Mouse (Mus musculus): ENCODE measurements around the gene Prom1. TPM values are rescaled to one million over a fixed set of nuclear protein-coding genes. Genes with fewer than 3 reads are reported as not detected.

Gene Prom1
- polyA plus RNA-seq, 1 experiment: 3.1 TPM

DNA sequence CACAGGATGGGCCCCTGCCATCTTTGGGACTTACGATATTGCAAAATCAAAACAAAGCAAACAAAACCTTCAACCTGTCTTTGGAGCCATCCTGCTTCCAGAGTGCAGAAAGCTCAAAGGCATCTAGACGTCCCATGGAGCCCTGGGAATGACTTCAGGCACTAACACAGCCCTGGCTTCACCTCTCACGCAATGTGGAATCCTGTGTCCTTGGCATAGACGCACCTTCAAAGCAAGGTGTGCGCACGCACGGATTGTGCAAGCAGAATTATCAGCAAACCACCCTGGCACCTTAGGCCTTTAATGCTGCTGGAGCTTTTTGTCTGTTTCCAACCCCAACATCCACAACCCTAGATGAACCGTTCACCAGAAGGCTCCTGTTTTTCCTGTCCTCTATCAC, 104.2 kb downstream of the Prom1 start:
- WGBS: 28% methylated on average over 8 of the region's 8 CpGs
- no peak overlapping the region for H3K4me3 ChIP-seq (ENCODE audit: low read depth, low read length)
- peaks cover 20% of the 10 kb centered on the region for H3K4me1 ChIP-seq (ENCODE audit: control insufficient read depth, insufficient read depth, insufficient read length, low read length)
- 0 out of 2 replicates have a peak, but pooled peaks cover 3% of the 10 kb centered on the region for H3K36me3 ChIP-seq (ENCODE audit: control insufficient read depth, insufficient read depth, low read length)
- H3K27ac ChIP-seq (ENCODE audit: insufficient read depth, low read depth, low read length): peak overlapping the region; percentile 83
- no peaks in the 10 kb centered on the region for H3K27me3 ChIP-seq (ENCODE audit: control insufficient read depth, insufficient read depth, low read length)
- TF ChIP-seq POLR2A (IDR thresholded peaks at IDR 0.05; ENCODE audit: low read depth, low read length): no peak
- no peak for TF ChIP-seq CTCF (IDR thresholded peaks at IDR 0.05; ENCODE audit: extremely low read depth, insufficient read length, insufficient replicate concordance, low read depth, low read length)

- WGBS: 79% methylated on average over 4 of the region's 4 CpGs
- TF ChIP-seq POLR2A (IDR thresholded peaks at IDR 0.05; ENCODE audit: low read depth, low read length): no peak
Measured at GRCm38 (mm10) chr5:43996162-43996561, 105.7 kb downstream of the Prom1 start.

GRCm38 (mm10) chr5:43994981-43995380, 106.9 kb downstream of the Prom1 start:
- no peak overlapping the region for H3K27ac ChIP-seq (ENCODE audit: insufficient read depth, low read depth, low read length)
- no peaks in the 10 kb centered on the region for H3K27me3 ChIP-seq (ENCODE audit: control insufficient read depth, insufficient read depth, low read length)
- TF ChIP-seq POLR2A (IDR thresholded peaks at IDR 0.05; ENCODE audit: low read depth, low read length) (no peak), CTCF (IDR thresholded peaks at IDR 0.05; ENCODE audit: extremely low read depth, insufficient read length, insufficient replicate concordance, low read depth, low read length) (no peak)
- WGBS: 85% methylated on average over 2 of the region's 2 CpGs
- H3K36me3 ChIP-seq (ENCODE audit: control insufficient read depth, insufficient read depth, low read length): no peaks in the 10 kb centered on the region
- H3K4me1 ChIP-seq (ENCODE audit: control insufficient read depth, insufficient read depth, insufficient read length, low read length): peaks cover 20% of the 10 kb centered on the region
- no peak overlapping the region for H3K4me3 ChIP-seq (ENCODE audit: low read depth, low read length)

More at GRCm38 (mm10) chr5:43996162-43996561, 105.7 kb downstream of the Prom1 start:
- Histone ChIP-seq H3K27ac (ENCODE audit: insufficient read depth, low read depth, low read length) (no peak overlapping the region), H3K4me1 (ENCODE audit: control insufficient read depth, insufficient read depth, insufficient read length, low read length) (peaks cover 20% of the 10 kb centered on the region), H3K27me3 (ENCODE audit: control insufficient read depth, insufficient read depth, low read length) (no peaks in the 10 kb centered on the region), H3K36me3 (ENCODE audit: control insufficient read depth, insufficient read depth, low read length) (no peaks in the 10 kb centered on the region), H3K4me3 (ENCODE audit: low read depth, low read length) (no peak overlapping the region)

DNA sequence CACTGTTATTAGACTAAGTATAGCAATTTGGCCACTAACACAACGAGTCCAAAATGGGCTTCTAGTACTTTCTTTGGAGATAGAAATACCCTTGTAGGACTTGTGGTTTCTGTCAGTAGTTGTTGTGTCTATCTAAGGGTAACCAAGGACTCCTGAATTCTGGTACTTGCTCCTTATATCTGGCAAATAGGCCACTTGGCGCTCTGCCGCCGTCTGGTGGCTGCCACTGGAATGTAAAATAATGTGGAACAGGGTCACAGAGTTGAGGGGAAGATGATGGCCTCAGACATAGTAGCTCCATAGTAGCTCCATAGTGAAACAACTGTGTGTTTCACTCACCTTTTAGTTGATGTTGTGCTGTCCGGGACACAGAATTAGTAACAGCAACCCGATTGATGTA, 111.5 kb downstream of the Prom1 start:
- WGBS: 43% methylated on average over 6 of the region's 6 CpGs
- Histone ChIP-seq H3K4me3 (ENCODE audit: low read depth, low read length) (no peak overlapping the region), H3K36me3 (ENCODE audit: control insufficient read depth, insufficient read depth, low read length) (no peaks in the 10 kb centered on the region), H3K27ac (ENCODE audit: insufficient read depth, low read depth, low read length) (no peak overlapping the region), H3K27me3 (ENCODE audit: control insufficient read depth, insufficient read depth, low read length) (no peaks in the 10 kb centered on the region), H3K4me1 (ENCODE audit: control insufficient read depth, insufficient read depth, insufficient read length, low read length) (peaks cover 12% of the 10 kb centered on the region; the same call in 1 of the 2 replicates)
- TF ChIP-seq CTCF (IDR thresholded peaks at IDR 0.05; ENCODE audit: extremely low read depth, insufficient read length, insufficient replicate concordance, low read depth, low read length) (peak; percentile 96; the same call in 1 of the 2 replicates), POLR2A (IDR thresholded peaks at IDR 0.05; ENCODE audit: low read depth, low read length) (no peak)

DNA sequence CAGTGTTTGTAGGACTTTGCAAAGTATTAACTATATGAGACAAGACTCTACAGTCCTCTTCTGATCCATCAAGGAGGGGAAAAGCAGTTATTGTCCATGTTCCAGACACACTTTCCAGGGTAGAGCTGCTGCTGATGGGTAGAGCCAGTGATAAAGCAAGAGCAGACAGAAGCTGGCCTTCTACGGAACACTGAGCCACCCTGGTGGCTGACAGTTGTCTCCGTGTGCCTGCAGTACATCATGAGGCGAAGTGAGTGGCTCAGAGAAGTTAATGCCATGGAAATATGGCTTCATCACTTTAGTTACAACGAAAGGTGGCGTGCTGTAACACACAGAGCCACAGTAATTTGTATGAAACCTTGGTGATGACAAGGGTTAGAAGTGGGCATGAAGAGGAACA, 112.8 kb downstream of the Prom1 start:
- 31% methylated on average over 5 of the region's 5 CpGs for WGBS
- TF ChIP-seq CTCF (IDR thresholded peaks at IDR 0.05; ENCODE audit: extremely low read depth, insufficient read length, insufficient replicate concordance, low read depth, low read length): peak; percentile 56; the same call in 1 of the 2 replicates
- no peak for TF ChIP-seq POLR2A (IDR thresholded peaks at IDR 0.05; ENCODE audit: low read depth, low read length)
- Histone ChIP-seq H3K27me3 (ENCODE audit: control insufficient read depth, insufficient read depth, low read length) (no peaks in the 10 kb centered on the region), H3K36me3 (ENCODE audit: control insufficient read depth, insufficient read depth, low read length) (no peaks in the 10 kb centered on the region), H3K4me3 (ENCODE audit: low read depth, low read length) (no peak overlapping the region), H3K27ac (ENCODE audit: insufficient read depth, low read depth, low read length) (no peak overlapping the region), H3K4me1 (ENCODE audit: control insufficient read depth, insufficient read depth, insufficient read length, low read length) (peaks cover 12% of the 10 kb centered on the region; the same call in 1 of the 2 replicates)

DNA sequence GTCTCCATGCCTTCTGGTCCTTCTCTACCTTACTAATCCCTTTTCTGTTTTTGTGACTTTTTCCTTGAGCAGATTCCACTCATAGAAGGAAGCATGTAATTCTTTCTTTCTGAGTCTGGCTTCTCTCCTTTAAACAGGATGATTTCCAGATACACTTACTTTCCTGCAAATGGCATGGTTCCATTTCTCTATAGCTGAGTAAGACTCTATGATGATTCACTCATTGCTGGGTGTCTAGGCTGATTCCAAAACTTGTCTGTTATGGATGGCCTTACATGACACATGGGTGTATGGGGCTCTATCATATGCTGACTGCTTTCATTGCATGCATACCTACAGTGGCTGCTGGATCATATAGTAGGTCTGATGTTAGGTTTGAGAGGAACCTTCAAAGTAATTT, 115.6 kb downstream of the Prom1 start:
- Histone ChIP-seq H3K27me3 (ENCODE audit: control insufficient read depth, insufficient read depth, low read length) (no peaks in the 10 kb centered on the region), H3K4me1 (ENCODE audit: control insufficient read depth, insufficient read depth, insufficient read length, low read length) (peaks cover 12% of the 10 kb centered on the region; the same call in 1 of the 2 replicates), H3K27ac (ENCODE audit: insufficient read depth, low read depth, low read length) (no peak overlapping the region), H3K4me3 (ENCODE audit: low read depth, low read length) (no peak overlapping the region), H3K36me3 (ENCODE audit: control insufficient read depth, insufficient read depth, low read length) (no peaks in the 10 kb centered on the region)
- TF ChIP-seq POLR2A (IDR thresholded peaks at IDR 0.05; ENCODE audit: low read depth, low read length): no peak
- TF ChIP-seq CTCF (IDR thresholded peaks at IDR 0.05; ENCODE audit: extremely low read depth, insufficient read length, insufficient replicate concordance, low read depth, low read length): no peak

DNA sequence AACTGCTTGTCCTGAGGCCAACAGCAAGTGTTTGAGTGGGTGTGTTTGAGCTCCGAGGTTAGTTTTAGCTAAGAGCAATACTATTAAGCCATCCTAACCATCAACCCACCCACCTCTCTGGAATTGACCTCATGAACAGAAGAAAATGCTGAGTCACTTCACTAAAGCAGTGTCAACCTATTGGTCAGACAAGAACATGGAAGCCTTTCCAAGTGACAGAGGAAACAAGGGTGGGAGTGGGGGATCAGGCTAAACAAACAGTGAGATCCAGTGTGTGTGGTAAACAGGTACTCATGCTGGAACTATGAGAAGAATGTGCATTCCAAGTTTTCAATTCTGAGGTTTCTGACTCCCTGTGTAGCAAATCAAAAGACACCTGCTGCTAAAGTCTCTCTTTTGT, 118.9 kb downstream of the Prom1 start:
- H3K36me3 ChIP-seq (ENCODE audit: control insufficient read depth, insufficient read depth, low read length): peaks cover under 1% of the 10 kb centered on the region; the same call in 1 of the 2 replicates
- H3K27ac ChIP-seq (ENCODE audit: insufficient read depth, low read depth, low read length): no peak overlapping the region
- no peaks in the 10 kb centered on the region for H3K27me3 ChIP-seq (ENCODE audit: control insufficient read depth, insufficient read depth, low read length)
- TF ChIP-seq CTCF (IDR thresholded peaks at IDR 0.05; ENCODE audit: extremely low read depth, insufficient read length, insufficient replicate concordance, low read depth, low read length) (no peak), POLR2A (IDR thresholded peaks at IDR 0.05; ENCODE audit: low read depth, low read length) (no peak)
- WGBS: 73% methylated on average over 1 of the region's 1 CpGs
- no peak overlapping the region for H3K4me3 ChIP-seq (ENCODE audit: low read depth, low read length)
- H3K4me1 ChIP-seq (ENCODE audit: control insufficient read depth, insufficient read depth, insufficient read length, low read length): no peaks in the 10 kb centered on the region; the same call in 1 of the 2 replicates
